Mouse (Mus musculus) neural tube, embryonic 12.5 days (tissue): Measurements from ENCODE around the gene Ankrd55. TPM values are rescaled to one million over a fixed set of nuclear protein-coding genes. Genes with fewer than 3 reads are reported as not detected.

ENCODE experiments used
- ATAC-seq: fragments of 200-750 bp; cut with Nextera tagmentation; 2 replicates; pipeline ENCODE4 v1.8.0; 2017; ENCODE audit warnings: low read depth, mild to moderate bottlenecking, moderate TSS enrichment, moderate library complexity; ENCODE audit not compliant: low FRiP score
- H3K27ac ChIP-seq: fragments of 300-500 bp; sonication (generic); 2 replicates; pipeline ENCODE4 v1.5.1; 2016
- H3K27me3 ChIP-seq: fragments of 300-500 bp; sonication (generic); replicated peaks from 2 replicates; pipeline ENCODE4 v1.6.1; 2016; ENCODE audit warnings: mild to moderate bottlenecking
- H3K36me3 ChIP-seq: fragments of 300-500 bp; sonication (generic); 2 replicates; pipeline ENCODE4 v1.6.1; 2016; ENCODE audit warnings: mild to moderate bottlenecking
- H3K4me1 ChIP-seq: fragments of 300-500 bp; sonication (generic); 2 replicates; pipeline ENCODE4 v1.6.1; 2016
- H3K4me2 ChIP-seq: fragments of 300-500 bp; sonication (generic); replicated peaks from 2 replicates; pipeline ENCODE4 v1.6.1; 2016; ENCODE audit warnings: mild to moderate bottlenecking
- H3K4me3 ChIP-seq: fragments of 300-500 bp; sonication (generic); 2 replicates; pipeline ENCODE4 v1.5.1; 2016
- H3K9ac ChIP-seq: fragments of 300-500 bp; sonication (generic); 2 replicates; pipeline ENCODE4 v1.6.1; 2016; ENCODE audit warnings: mild to moderate bottlenecking
- H3K9me3 ChIP-seq: fragments of 300-500 bp; sonication (generic); 2 replicates; pipeline ENCODE4 v1.6.1; 2016; ENCODE audit warnings: mild to moderate bottlenecking
- WGBS: fragments of 180-500 bp; shearing (Covaris S2); methylation state at CpG from one replicate; pipeline ENCODE4 v1.1.7; 2016; 5-methylcytosine and 5-hydroxymethylcytosine counted together
- polyA plus RNA-seq: library from polyadenylated mRNA; unstranded; fragments of >200 nt; fragmentation: Nextera tagmentation; extraction: Ambion mirVana; gene quantifications from 2 replicates; pipeline ENCODE4 v1.2.1, GENCODE M21; 2016

Ankrd55 gene
- polyA plus RNA-seq, 1 experiment from 2014 or later, result 3.5 TPM

GRCm38 (mm10) chr13:112365762-112366161, 77.5 kb downstream of the Ankrd55 start:
- H3K27ac ChIP-seq, result no peak overlapping the region
- 73% methylated on average over 4 of the region's 4 CpGs for WGBS

GRCm38 (mm10) chr13:112366321-112367029, 78.2 kb downstream of the Ankrd55 start:
- Histone ChIP-seq H3K36me3 (no peaks in the 10 kb centered on the region), H3K9ac (no peak overlapping the region), H3K27me3 (no peaks in the 10 kb centered on the region), H3K9me3 (no peaks in the 10 kb centered on the region), H3K4me1 (no peaks in the 10 kb centered on the region), H3K4me3 (no peak overlapping the region), H3K27ac (no peak overlapping the region), H3K4me2 (no peak overlapping the region)
- no peak for ATAC-seq
- 87% methylated on average over 4 of the region's 4 CpGs for WGBS

More at GRCm38 (mm10) chr13:112365762-112366161, 77.5 kb downstream of the Ankrd55 start:
- Histone ChIP-seq H3K4me2 (no peak overlapping the region), H3K9ac (no peak overlapping the region), H3K4me1 (no peaks in the 10 kb centered on the region), H3K27me3 (no peaks in the 10 kb centered on the region), H3K4me3 (no peak overlapping the region), H3K9me3 (no peaks in the 10 kb centered on the region), H3K36me3 (no peaks in the 10 kb centered on the region)
- no peak for ATAC-seq

- no peaks in the 10 kb centered on the region for H3K9me3 ChIP-seq
- no peak overlapping the region for H3K4me3 ChIP-seq
- H3K36me3 ChIP-seq, result no peaks in the 10 kb centered on the region
- H3K27ac ChIP-seq, result no peak overlapping the region
- no peak overlapping the region for H3K9ac ChIP-seq
- no peaks in the 10 kb centered on the region for H3K27me3 ChIP-seq
- H3K4me1 ChIP-seq, result no peaks in the 10 kb centered on the region
- no peak overlapping the region for H3K4me2 ChIP-seq
- WGBS, result 88% methylated on average over 4 of the region's 4 CpGs
- ATAC-seq, result no peak
These were observed 83.5 kb downstream of the Ankrd55 start for GRCm38 (mm10) chr13:112371729-112372128.

- Histone ChIP-seq H3K9ac (no peak overlapping the region), H3K4me1 (no peaks in the 10 kb centered on the region), H3K36me3 (no peaks in the 10 kb centered on the region), H3K4me3 (no peak overlapping the region), H3K27me3 (no peaks in the 10 kb centered on the region), H3K27ac (no peak overlapping the region), H3K4me2 (no peak overlapping the region), H3K9me3 (no peaks in the 10 kb centered on the region)
- WGBS, result 37% methylated on average over 8 of the region's 8 CpGs
- ATAC-seq, result 0 out of 2 replicates have a peak, but pooled peaks have one; percentile 58
These were observed 87.5 kb downstream of the Ankrd55 start for GRCm38 (mm10) chr13:112375766-112376165.

GRCm38 (mm10) chr13:112378782-112379305, 90.6 kb downstream of the Ankrd55 start:
- H3K4me2 ChIP-seq, result no peak overlapping the region
- no peaks in the 10 kb centered on the region for H3K27me3 ChIP-seq
- no peak for ATAC-seq
- H3K9ac ChIP-seq, result no peak overlapping the region
- no peaks in the 10 kb centered on the region for H3K4me1 ChIP-seq
- H3K4me3 ChIP-seq, result no peak overlapping the region
- no peak overlapping the region for H3K27ac ChIP-seq
- H3K36me3 ChIP-seq, result no peaks in the 10 kb centered on the region
- no peaks in the 10 kb centered on the region for H3K9me3 ChIP-seq
- 84% methylated on average over 9 of the region's 9 CpGs for WGBS

DNA sequence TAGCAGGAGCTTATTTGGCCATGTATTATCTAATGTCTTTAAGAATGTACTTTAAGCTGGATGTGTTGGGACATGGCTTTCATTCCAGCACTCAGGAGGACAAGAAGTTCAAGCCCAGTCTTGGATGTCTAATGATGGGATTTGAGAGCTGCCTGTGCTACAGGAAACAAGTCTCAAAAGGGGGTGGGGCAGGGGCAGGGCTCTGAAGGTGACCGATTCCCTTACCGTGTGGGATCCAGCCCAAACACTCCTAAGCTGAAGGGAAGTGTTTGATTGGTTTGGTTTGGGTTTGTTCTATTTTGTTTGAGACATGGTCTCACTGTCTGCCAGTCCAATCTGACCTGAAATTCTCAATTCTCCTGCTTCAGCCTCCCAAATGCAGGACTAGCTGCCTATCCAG, 93.2 kb downstream of the Ankrd55 start:
- Histone ChIP-seq H3K4me1 (no peaks in the 10 kb centered on the region), H3K27me3 (no peaks in the 10 kb centered on the region), H3K9ac (no peak overlapping the region), H3K4me3 (no peak overlapping the region), H3K9me3 (no peaks in the 10 kb centered on the region), H3K4me2 (no peak overlapping the region), H3K27ac (no peak overlapping the region), H3K36me3 (no peaks in the 10 kb centered on the region)
- no peak for ATAC-seq
- 86% methylated on average over 2 of the region's 2 CpGs for WGBS

DNA sequence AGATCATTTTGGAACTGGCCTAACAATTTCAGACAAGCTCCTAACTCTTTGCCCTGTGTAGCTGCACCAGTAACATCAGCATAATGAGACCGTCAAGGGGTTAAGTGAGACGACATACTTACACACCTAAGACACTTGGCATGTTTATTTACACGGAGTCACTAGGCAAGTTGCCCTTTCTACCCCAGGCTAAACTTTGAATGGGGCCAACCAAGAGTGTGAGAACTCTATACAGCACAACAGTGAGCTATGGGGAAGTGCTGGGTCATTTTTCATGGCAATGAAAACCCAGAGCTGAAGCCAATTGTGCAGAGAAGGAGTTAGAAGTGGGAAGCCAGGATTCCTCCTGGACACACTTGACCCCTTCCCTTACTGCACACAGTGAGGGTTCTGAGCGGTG, 94.2 kb downstream of the Ankrd55 start:
- no peaks in the 10 kb centered on the region for H3K9me3 ChIP-seq
- H3K27me3 ChIP-seq, result no peaks in the 10 kb centered on the region
- no peak overlapping the region for H3K27ac ChIP-seq
- H3K9ac ChIP-seq, result no peak overlapping the region
- ATAC-seq, result no peak
- no peak overlapping the region for H3K4me2 ChIP-seq
- H3K4me1 ChIP-seq, result no peaks in the 10 kb centered on the region
- H3K4me3 ChIP-seq, result no peak overlapping the region
- no peaks in the 10 kb centered on the region for H3K36me3 ChIP-seq
- 72% methylated on average over 4 of the region's 4 CpGs for WGBS

- ATAC-seq, result no peak
- no peak overlapping the region for H3K27ac ChIP-seq
- WGBS, result 92% methylated on average over 3 of the region's 3 CpGs
- H3K36me3 ChIP-seq, result no peaks in the 10 kb centered on the region
- no peak overlapping the region for H3K4me3 ChIP-seq
- no peak overlapping the region for H3K9ac ChIP-seq
- no peaks in the 10 kb centered on the region for H3K9me3 ChIP-seq
- no peaks in the 10 kb centered on the region for H3K4me1 ChIP-seq
- H3K4me2 ChIP-seq, result no peak overlapping the region
- no peaks in the 10 kb centered on the region for H3K27me3 ChIP-seq
These were observed 94.7 kb downstream of the Ankrd55 start for GRCm38 (mm10) chr13:112382956-112383355.

GRCm38 (mm10) chr13:112383941-112384659, 95.8 kb downstream of the Ankrd55 start:
- no peak overlapping the region for H3K9ac ChIP-seq
- H3K27ac ChIP-seq, result no peak overlapping the region
- H3K4me1 ChIP-seq, result no peaks in the 10 kb centered on the region
- ATAC-seq, result no peak
- H3K27me3 ChIP-seq, result no peaks in the 10 kb centered on the region
- H3K9me3 ChIP-seq, result no peaks in the 10 kb centered on the region
- no peak overlapping the region for H3K4me2 ChIP-seq
- H3K4me3 ChIP-seq, result no peak overlapping the region
- WGBS, result 87% methylated on average over 11 of the region's 11 CpGs
- H3K36me3 ChIP-seq, result no peaks in the 10 kb centered on the region

- 91% methylated on average over 9 of the region's 9 CpGs for WGBS
These were observed 96.8 kb downstream of the Ankrd55 start for GRCm38 (mm10) chr13:112385040-112385439.

GRCm38 (mm10) chr13:112386494-112387075, 98.3 kb downstream of the Ankrd55 start:
- no peaks in the 10 kb centered on the region for H3K27me3 ChIP-seq
- no peak overlapping the region for H3K27ac ChIP-seq
- H3K4me3 ChIP-seq, result no peak overlapping the region
- ATAC-seq, result no peak
- WGBS, result 85% methylated on average over 2 of the region's 2 CpGs
- no peaks in the 10 kb centered on the region for H3K4me1 ChIP-seq
- no peaks in the 10 kb centered on the region for H3K9me3 ChIP-seq
- no peak overlapping the region for H3K4me2 ChIP-seq
- H3K9ac ChIP-seq, result no peak overlapping the region
- no peaks in the 10 kb centered on the region for H3K36me3 ChIP-seq

More at GRCm38 (mm10) chr13:112385040-112385439, 96.8 kb downstream of the Ankrd55 start:
- H3K36me3 ChIP-seq, result no peaks in the 10 kb centered on the region
- ATAC-seq, result no peak
- H3K4me1 ChIP-seq, result no peaks in the 10 kb centered on the region
- H3K27me3 ChIP-seq, result no peaks in the 10 kb centered on the region
- H3K4me3 ChIP-seq, result no peak overlapping the region
- no peak overlapping the region for H3K4me2 ChIP-seq
- no peak overlapping the region for H3K27ac ChIP-seq
- no peaks in the 10 kb centered on the region for H3K9me3 ChIP-seq
- no peak overlapping the region for H3K9ac ChIP-seq

DNA sequence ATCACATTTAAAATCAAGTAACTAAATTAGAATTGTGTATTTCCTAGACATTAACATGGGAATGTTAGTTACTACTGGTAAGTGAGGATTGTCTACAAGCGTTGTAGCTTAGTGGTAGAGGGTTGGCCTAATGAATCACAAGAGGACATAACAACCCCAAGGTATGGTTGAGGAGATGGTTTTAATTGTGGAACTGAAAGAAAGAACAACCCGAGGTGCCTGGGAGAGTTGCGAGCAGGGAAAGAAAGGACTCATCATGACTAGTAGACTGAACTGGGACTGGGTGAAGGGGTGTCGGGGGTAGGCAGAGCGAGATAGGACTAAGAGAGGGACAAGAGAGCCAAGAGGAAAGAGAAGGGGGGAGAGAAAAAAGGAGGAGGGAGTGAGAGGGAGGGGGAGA, 99.0 kb downstream of the Ankrd55 start:
- Histone ChIP-seq H3K4me2 (no peak overlapping the region), H3K27me3 (no peaks in the 10 kb centered on the region), H3K27ac (no peak overlapping the region), H3K4me1 (no peaks in the 10 kb centered on the region), H3K9ac (no peak overlapping the region), H3K4me3 (no peak overlapping the region), H3K9me3 (no peaks in the 10 kb centered on the region), H3K36me3 (no peaks in the 10 kb centered on the region)
- 84% methylated on average over 5 of the region's 5 CpGs for WGBS
- no peak for ATAC-seq
